Mouse (Mus musculus) 3T3-L1 (cell line): ENCODE measurements at regions not wholly inside any gene's neighbourhood (a gene's known extent, or its start where the extent isn't known, plus 50 kb on each side); places are given as distances from the start of the nearest gene placed in this dataset.

Experiments
- DNase-seq: peaks from one replicate; pipeline ENCODE4 v3.0.0-alpha.2; 2015; ENCODE audit warnings: low read depth, low spot score

GRCm38 (mm10) chr11:56165759-56166158 lies 124.9 kb upstream of the Nmur2 start:
- DNase-seq = no peak

- DNase-seq = peak; percentile 48
Measured at GRCm38 (mm10) chr11:56160286-56160685, 119.5 kb upstream of the Nmur2 start.

DNA sequence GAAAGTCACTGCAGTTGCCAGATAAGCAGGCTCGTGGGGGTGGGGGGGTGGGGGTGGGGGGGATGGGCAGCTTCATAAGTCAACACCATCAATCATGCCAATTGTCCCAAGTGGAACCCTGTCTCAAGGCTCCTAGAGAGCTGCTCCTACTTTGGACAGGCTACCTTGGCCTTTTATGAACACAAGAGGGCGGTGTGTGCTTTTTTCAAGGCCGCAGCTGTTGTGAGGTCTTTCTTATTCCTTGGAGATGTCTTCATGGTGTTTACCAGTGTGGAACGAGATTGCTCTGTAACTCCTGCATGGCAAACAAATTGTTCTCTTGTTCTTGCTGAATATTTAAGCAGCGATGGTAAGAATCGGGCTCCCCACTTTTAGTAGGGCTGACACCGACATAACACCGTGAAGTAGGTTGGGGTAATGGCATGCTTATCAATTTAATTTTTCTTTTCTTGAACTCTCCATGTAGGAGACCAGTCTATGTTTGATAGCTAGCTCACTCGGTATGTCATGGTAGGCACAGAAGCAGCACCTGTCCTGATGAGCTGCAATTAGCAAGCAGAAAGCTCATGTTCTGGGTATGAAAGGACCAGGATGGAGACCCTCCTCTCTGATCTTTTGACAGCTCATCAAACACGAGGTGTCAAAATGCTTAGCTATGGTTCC lies 118.7 kb upstream of the Nmur2 start:
- peak; percentile 90 for DNase-seq

DNA sequence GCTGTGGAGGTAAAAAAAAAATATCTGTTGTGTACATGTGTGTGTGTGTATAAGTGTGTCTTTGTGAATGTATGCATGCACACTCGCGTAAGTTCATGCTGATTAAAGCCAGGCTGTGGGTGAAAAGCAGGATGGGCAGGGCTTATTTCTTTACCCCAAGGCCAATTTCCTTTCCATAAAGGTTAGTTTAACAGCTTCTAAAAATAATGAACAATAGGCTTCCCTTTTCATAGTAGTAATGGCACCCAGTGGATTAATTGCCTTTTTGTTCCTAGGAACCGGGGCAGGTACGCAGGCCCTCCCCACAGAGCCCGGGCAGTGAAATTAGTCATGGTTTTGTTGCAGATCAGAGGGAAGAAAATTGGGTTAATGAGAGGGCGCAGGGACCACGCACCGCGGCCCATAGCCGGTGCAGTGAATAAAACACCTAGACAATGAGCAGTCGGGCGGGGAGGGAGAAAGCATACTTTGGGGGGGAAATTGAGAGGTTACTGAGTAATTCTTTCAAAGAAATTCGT lies 110.1 kb upstream of the Nmur2 start:
- no peak for DNase-seq

- no peak for DNase-seq
Measured at GRCm38 (mm10) chr11:56149752-56150151, 108.9 kb upstream of the Nmur2 start.

DNA sequence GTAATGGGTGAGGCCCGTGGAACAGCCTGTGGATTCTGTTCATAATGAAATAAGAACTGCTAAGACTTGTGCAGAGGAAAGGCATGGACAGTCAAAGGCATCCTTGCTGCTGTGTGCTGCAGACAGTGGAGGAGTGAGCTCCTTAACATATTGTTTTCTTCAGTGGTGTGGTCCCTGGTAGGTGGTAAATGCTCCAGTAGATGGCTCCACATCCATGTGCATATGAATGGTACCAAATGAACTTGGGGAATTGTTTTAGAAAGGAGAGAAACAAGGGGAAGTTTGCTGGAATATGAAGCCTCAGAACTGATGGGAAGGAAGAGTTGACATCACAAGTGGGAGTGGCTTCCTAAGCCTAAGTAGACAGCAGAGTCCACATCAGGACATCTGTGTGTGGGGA lies 108.1 kb upstream of the Nmur2 start:
- peak; percentile 72 for DNase-seq

DNA sequence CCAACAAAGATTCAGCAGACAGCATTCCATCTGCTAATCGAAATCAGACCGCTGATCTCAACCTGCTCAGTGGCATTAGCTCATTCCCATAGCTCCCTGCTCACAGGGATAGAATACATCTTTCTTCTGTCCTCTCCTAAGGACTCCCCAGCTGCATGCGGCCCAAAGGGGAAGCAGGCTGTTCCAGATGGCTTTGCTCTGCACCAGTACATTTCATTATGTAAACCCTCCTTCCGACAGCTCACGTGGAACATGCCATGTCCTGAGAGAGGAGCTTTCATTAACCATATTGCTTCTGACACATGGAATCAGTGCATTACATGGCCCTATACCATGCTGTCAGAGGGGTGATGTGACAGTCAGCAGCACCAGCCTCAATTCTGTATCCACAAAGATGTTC lies 105.9 kb upstream of the Nmur2 start:
- DNase-seq = no peak

GRCm38 (mm10) chr11:56131339-56131823 lies 90.6 kb upstream of the Nmur2 start:
- peak; percentile 65 for DNase-seq

GRCm38 (mm10) chr11:56116553-56117232 lies 75.9 kb upstream of the Nmur2 start:
- peak; percentile 59 for DNase-seq

DNA sequence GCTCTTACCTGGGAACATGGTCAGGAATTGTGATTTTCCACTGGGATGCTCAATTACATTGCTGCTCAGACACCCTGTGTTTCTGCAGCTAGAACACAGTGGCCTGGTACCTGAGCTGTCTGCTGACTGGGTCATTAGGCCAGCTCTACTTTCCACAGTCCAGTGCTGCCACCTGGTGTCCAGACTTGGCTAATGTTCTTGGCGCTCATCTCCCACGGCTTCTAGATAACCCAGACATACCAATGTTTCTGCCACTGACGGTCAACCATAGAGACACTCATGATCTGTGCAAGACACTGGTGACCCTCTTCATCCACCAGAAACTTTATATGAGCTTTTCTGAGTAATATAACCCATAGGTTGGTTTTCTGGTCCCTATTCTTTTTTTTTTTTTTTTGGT lies 67.1 kb upstream of the Nmur2 start:
- peak; percentile 90 for DNase-seq

DNA sequence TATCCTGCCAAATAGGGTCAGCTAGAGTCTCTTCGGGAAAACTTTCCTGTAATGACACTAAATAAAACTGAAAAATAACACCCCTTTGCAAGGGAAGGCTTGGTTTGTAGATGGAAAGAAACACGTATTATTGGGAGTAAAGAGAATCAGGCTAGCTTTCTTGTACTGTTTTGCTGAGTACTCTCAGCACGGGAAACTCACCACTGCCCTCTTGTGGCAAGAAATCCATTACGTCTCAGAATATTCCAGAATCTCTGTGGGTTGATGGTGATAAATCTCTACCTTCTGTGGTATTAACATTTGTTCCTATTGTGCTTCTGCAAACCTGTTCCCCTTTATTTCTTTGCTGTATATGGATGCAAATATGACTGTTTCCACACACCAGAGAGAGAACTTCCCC lies 64.8 kb upstream of the Nmur2 start:
- DNase-seq = peak; percentile 81

- no peak for DNase-seq
Measured at GRCm38 (mm10) chr11:56092891-56093290, 52.1 kb upstream of the Nmur2 start.
